Mouse (Mus musculus): ENCODE measurements at regions not wholly inside any gene's neighbourhood (a gene's known extent, or its start where the extent isn't known, plus 50 kb on each side); places are given as distances from the start of the nearest gene placed in this dataset.

DNA sequence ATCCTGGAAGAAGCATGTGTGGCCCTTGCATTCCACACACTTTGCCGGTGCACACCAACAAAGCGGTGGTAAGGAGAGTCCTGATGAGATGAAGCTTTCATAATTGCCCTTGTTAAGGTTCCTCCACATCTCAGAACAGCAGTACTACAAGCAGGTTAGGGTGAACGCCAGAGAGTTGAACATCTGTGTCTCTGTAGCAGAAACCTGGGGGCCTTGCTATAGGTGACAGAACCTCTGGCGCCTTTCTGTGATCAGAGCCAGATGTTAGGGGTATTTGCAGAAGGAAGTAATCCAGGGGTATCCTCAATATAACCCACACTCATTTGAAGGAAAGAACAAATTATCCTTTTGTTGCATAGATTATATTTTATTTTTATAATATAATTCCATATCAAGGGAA lies 1850.1 kb downstream of the 9330182O14Rik start:
- no peak for TF ChIP-seq CTCF (IDR thresholded peaks at IDR 0.05; ENCODE audit: extremely low read depth, insufficient read depth, insufficient read length, insufficient replicate concordance)
- no peak for TF ChIP-seq POLR2A (IDR thresholded peaks at IDR 0.05; ENCODE audit: low read depth, low read length)
